Mouse (Mus musculus): ENCODE data around the gene Mybphl.

DNA sequence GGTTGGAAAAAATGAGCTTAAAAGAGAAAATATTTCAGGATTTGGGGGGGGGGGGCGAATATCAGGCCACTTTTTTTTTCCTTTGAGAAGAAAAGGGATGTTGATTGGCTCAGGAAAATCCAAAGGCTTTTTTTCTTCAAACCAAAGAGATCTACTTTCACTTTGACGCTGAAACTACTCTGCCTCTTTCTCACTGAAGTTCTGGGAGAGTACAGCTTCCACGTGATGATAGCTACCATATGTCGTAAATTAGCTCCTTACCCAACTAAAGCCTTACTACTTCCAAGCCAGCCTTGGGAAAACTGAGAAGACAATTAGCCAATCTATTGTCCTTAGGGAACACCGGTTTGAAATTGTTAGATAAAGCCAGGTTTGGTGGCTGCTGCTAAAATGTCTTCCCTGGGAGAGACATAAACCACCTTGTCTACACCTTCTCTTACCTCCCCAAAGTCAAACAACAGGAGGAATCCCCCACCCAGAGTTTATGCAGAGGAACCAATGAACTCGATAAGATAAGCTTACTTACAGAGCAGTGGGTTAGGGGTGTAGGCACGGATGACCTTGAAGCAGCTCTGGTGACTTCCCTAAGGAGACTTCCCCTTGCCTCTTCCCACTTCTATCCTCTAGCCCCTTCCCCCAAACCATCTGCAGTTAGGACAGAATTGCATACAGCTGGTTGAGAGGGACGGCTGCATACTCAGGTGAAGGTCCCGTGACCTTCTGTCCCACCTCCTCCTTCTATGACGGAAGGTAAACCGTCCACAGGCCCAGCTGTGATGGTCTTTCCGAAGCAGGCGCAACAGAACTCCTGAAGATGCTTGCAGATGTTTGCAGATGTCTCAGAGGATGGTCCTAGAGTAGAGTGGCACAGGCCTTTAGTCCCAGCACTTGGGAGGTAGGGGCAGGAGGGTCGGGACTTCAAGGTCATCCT, 17.5 kb downstream of the Mybphl start:
- TF ChIP-seq CTCF (IDR thresholded peaks at IDR 0.05), result no peak
- TF ChIP-seq EP300 (IDR thresholded peaks at IDR 0.05), result no peak

Measured in lung, postnatal 0 days (tissue).